Mouse (Mus musculus) olfactory bulb, adult 2 months (tissue): ENCODE measurements around the gene Adgrd1.

Experiments used
- CTCF ChIP-seq: fragments of 200-500 bp; IDR thresholded peaks from 2 replicates; pipeline ENCODE4 v1.5.1; 2012; ENCODE audit warnings: low read depth, mild to moderate bottlenecking, low read length, moderate library complexity; ENCODE audit not compliant: insufficient read depth
- POLR2A ChIP-seq: fragments of 200-500 bp; IDR thresholded peaks from 2 replicates; pipeline ENCODE4 v1.6.1; 2012; ENCODE audit warnings: mild to moderate bottlenecking, low read depth, low read length, moderate library complexity; ENCODE audit not compliant: insufficient read depth

GRCm38 (mm10) chr5:129225810-129226450 lies 129.4 kb downstream of the Adgrd1 start:
- TF ChIP-seq CTCF (no peak), POLR2A (no peak)
